Mouse (Mus musculus): ENCODE results near the gene Vmn1r39.
"Not testable (repeated sequence)": the region's sequence is repeated elsewhere in the genome, so short reads cannot be mapped to it uniquely, and the experiment has no call there.

GRCm38 (mm10) chr6:66840631-66841030 lies 30.2 kb upstream of the Vmn1r39 start:
- peak; percentile 67 for TF ChIP-seq CTCF (IDR thresholded peaks at IDR 0.05)
- not testable (repeated sequence) for TF ChIP-seq EP300 (IDR thresholded peaks at IDR 0.05)

All from lung, postnatal 0 days (tissue).